Mouse (Mus musculus): ENCODE measurements around the gene Pde4b.

GRCm38 (mm10) chr4:102594506-102594905 lies 507.2 kb downstream of the Pde4b start:
- TF ChIP-seq CTCF (IDR thresholded peaks at IDR 0.05; ENCODE audit: control insufficient read depth, insufficient read depth, insufficient replicate concordance, low read depth, low read length) (no peak), POLR2A (IDR thresholded peaks at IDR 0.05; ENCODE audit: control insufficient read depth, low read depth, low read length) (no peak)

All from testis, adult 2 months (tissue).